Mouse (Mus musculus): ENCODE results near the gene Bub1b. TPM values are rescaled to one million over a fixed set of nuclear protein-coding genes. Genes with fewer than 3 reads are reported as not detected.

Gene Bub1b
- polyA plus RNA-seq, 1 experiment from 2014 or later: 11.8 TPM

DNA sequence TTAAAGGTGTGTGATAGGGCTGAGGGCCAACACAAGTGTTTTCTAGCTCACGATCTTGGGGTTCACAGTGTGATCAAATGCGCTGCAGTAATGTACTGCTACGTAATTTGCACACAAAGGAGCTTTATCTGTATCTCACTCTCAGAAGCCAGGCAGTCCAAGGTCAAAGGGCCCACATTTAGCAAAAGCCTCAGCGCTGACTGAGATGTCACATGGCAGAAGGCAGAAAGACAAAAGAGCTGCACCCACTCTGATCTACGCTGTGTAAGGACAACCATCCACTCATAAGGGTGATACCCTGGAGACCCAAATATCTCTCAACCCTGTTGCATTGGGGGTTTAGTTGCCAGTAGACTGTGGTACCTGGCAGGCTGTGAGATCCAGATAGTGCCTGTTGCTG, 69.2 kb downstream of the Bub1b start:
- no peaks in the 10 kb centered on the region for H3K9me3 ChIP-seq (ENCODE audit: control insufficient read depth, low read length)
- H3K27ac ChIP-seq: no peak overlapping the region
- no peak overlapping the region for H3K4me3 ChIP-seq (replicated peaks; ENCODE audit: low read length)
- peaks cover 30% of the 10 kb centered on the region for H3K4me1 ChIP-seq (replicated peaks; ENCODE audit: control insufficient read depth, insufficient read depth, low read length)
- H3K4me2 ChIP-seq (replicated peaks): no peak overlapping the region
- H3K27me3 ChIP-seq (ENCODE audit: control insufficient read depth, insufficient read depth, low read length): 0 out of 2 replicates have a peak, but pooled peaks cover 5% of the 10 kb centered on the region
- 74% methylated on average over 5 of the region's 5 CpGs for WGBS
- no peak overlapping the region for H3K9ac ChIP-seq
- DNase-seq (ENCODE audit: low spot score): no peak
- H3K36me3 ChIP-seq (replicated peaks; ENCODE audit: control insufficient read depth, insufficient read depth): no peaks in the 10 kb centered on the region
- ATAC-seq (ENCODE audit: low FRiP score): no peak

GRCm38 (mm10) chr2:118669245-118669644, 71.2 kb downstream of the Bub1b start:
- H3K4me3 ChIP-seq (replicated peaks; ENCODE audit: low read length): no peak overlapping the region
- no peaks in the 10 kb centered on the region for H3K9me3 ChIP-seq (ENCODE audit: control insufficient read depth, low read length)
- H3K4me1 ChIP-seq (replicated peaks; ENCODE audit: control insufficient read depth, insufficient read depth, low read length): peaks cover 18% of the 10 kb centered on the region
- H3K9ac ChIP-seq: no peak overlapping the region
- no peak for ATAC-seq (ENCODE audit: low FRiP score)
- no peak overlapping the region for H3K4me2 ChIP-seq (replicated peaks)
- H3K27me3 ChIP-seq (ENCODE audit: control insufficient read depth, insufficient read depth, low read length): peaks cover 26% of the 10 kb centered on the region
- 67% methylated on average over 6 of the region's 6 CpGs for WGBS
- H3K27ac ChIP-seq: no peak overlapping the region
- no peak for DNase-seq (ENCODE audit: low spot score)
- H3K36me3 ChIP-seq (replicated peaks; ENCODE audit: control insufficient read depth, insufficient read depth): no peaks in the 10 kb centered on the region

DNA sequence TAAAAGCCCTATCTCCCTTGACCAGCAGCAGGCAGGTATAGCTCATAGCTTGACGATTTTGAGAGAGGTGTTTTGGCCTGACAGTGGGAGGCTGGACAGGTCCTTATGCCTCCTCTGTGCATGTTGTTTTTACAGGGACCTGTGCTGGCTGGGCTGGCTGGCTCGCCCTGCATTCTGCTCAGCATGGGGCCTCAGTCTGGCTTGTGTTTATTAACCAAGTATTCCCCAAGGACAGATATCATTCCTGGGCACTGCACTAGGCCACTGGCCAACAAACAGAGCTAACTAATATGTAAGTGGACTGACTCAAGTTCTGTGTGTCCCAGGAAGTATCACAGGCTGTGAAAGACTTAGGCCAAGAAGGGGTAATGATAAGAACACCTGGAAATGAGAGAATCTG, 71.8 kb downstream of the Bub1b start:
- Histone ChIP-seq H3K27me3 (ENCODE audit: control insufficient read depth, insufficient read depth, low read length) (peaks cover 31% of the 10 kb centered on the region), H3K27ac (no peak overlapping the region), H3K9me3 (ENCODE audit: control insufficient read depth, low read length) (no peaks in the 10 kb centered on the region), H3K9ac (no peak overlapping the region), H3K36me3 (replicated peaks; ENCODE audit: control insufficient read depth, insufficient read depth) (no peaks in the 10 kb centered on the region), H3K4me2 (replicated peaks) (no peak overlapping the region), H3K4me3 (replicated peaks; ENCODE audit: low read length) (no peak overlapping the region), H3K4me1 (replicated peaks; ENCODE audit: control insufficient read depth, insufficient read depth, low read length) (peaks cover 15% of the 10 kb centered on the region)
- no peak for ATAC-seq (ENCODE audit: low FRiP score)
- 41% methylated on average over 2 of the region's 2 CpGs for WGBS
- DNase-seq (ENCODE audit: low spot score): no peak

DNA sequence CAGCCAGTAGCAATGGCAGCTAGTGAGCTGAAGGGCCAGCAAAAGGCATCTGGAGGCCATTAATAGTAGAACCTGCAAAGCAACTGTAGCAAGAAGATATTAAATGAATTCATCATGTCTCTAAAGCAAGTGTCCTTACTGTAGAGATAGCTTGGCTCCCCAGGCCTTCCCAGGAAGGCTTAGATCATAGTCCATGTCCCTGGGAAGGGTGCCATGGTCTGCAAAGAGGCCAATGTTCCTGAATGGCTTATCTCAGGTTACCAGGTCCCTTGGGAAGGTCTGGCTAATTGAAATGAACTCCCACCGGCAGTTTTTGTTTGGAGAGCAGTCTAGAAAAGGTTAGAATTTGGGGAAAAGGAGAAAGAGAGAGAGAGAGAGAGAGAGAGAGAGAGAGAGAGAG, 73.7 kb downstream of the Bub1b start:
- Histone ChIP-seq H3K36me3 (replicated peaks; ENCODE audit: control insufficient read depth, insufficient read depth) (no peaks in the 10 kb centered on the region), H3K9ac (no peak overlapping the region), H3K27me3 (ENCODE audit: control insufficient read depth, insufficient read depth, low read length) (peaks cover 51% of the 10 kb centered on the region), H3K4me1 (replicated peaks; ENCODE audit: control insufficient read depth, insufficient read depth, low read length) (peaks cover 2% of the 10 kb centered on the region), H3K4me3 (replicated peaks; ENCODE audit: low read length) (no peak overlapping the region), H3K27ac (no peak overlapping the region), H3K4me2 (replicated peaks) (no peak overlapping the region), H3K9me3 (ENCODE audit: control insufficient read depth, low read length) (no peaks in the 10 kb centered on the region)
- DNase-seq (ENCODE audit: low spot score) (no peak), ATAC-seq (ENCODE audit: low FRiP score) (no peak)
- WGBS: 81% methylated on average over 1 of the region's 1 CpGs

DNA sequence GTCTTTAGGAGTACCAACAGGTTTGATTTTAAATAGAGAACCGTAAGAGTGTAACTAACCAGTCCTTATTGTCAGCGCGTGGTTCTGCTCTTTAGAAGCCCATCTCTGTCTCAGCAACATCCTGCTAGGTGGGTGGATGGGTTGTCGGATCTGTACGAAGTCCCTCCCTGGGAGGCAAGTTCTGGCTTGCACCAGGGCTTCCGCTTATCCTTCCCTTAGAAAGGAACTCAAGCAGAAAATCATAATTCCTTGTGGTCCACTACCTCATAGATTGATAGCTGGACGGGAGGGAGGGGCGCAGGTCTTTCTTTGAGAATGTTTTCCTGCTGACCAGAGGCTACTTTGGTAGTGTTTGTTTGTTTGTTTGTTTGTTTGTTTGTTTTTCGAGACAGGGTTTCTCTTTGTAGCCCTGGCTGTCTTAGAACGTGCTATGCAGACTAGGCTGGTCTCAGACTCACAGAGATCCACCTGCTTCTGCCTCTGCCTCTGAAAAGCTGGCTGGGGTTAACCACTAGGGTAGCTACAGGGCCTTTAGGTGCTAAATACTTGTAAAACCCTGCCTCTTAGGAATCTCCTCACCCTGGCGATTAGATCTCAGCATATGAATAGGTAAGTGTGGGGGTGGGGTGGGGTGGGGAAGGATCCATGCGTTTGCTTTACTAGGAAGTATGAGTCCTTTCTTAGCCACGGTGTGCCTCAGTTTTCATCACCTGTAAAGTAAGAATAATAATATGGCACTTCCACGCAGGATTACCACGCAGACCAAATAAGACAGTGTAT, 75.9 kb downstream of the Bub1b start:
- H3K27me3 ChIP-seq (ENCODE audit: control insufficient read depth, insufficient read depth, low read length): peaks cover 71% of the 10 kb centered on the region
- DNase-seq (ENCODE audit: low spot score) (no peak), ATAC-seq (ENCODE audit: low FRiP score) (no peak)
- no peaks in the 10 kb centered on the region for H3K36me3 ChIP-seq (replicated peaks; ENCODE audit: control insufficient read depth, insufficient read depth)
- H3K9ac ChIP-seq: no peak overlapping the region
- H3K4me2 ChIP-seq (replicated peaks): no peak overlapping the region
- H3K4me1 ChIP-seq (replicated peaks; ENCODE audit: control insufficient read depth, insufficient read depth, low read length): peaks cover 15% of the 10 kb centered on the region; the same call in 1 of the 2 replicates
- no peak overlapping the region for H3K27ac ChIP-seq
- no peak overlapping the region for H3K4me3 ChIP-seq (replicated peaks; ENCODE audit: low read length)
- WGBS: 28% methylated on average over 15 of the region's 15 CpGs
- H3K9me3 ChIP-seq (ENCODE audit: control insufficient read depth, low read length): no peaks in the 10 kb centered on the region

DNA sequence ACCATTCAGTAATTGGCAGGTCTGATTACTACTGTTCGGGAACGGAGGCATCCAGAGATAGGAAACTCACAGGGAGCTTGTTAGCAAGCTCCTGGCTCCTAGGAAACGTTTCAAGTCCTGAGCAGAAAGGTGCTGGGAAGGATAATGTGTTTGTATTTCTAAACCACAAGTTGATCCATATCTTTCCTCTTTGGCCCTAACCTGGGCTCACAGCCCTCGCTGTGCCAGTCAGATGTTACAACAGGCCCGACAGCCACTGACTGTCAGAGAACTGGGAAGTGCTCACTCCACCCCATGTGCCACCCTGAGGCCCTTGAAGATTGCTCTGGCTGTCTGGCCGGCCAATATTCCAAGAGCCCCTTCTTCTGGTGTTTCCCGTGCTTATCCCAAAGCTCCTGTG, 76.5 kb downstream of the Bub1b start:
- Histone ChIP-seq H3K4me2 (replicated peaks) (no peak overlapping the region), H3K9ac (no peak overlapping the region), H3K4me3 (replicated peaks; ENCODE audit: low read length) (no peak overlapping the region), H3K27me3 (ENCODE audit: control insufficient read depth, insufficient read depth, low read length) (peaks cover 77% of the 10 kb centered on the region), H3K9me3 (ENCODE audit: control insufficient read depth, low read length) (no peaks in the 10 kb centered on the region), H3K27ac (no peak overlapping the region), H3K4me1 (replicated peaks; ENCODE audit: control insufficient read depth, insufficient read depth, low read length) (peaks cover 15% of the 10 kb centered on the region; the same call in 1 of the 2 replicates), H3K36me3 (replicated peaks; ENCODE audit: control insufficient read depth, insufficient read depth) (no peaks in the 10 kb centered on the region; the same call in 1 of the 2 replicates)
- no peak for ATAC-seq (ENCODE audit: low FRiP score)
- 23% methylated on average over 7 of the region's 7 CpGs for WGBS
- DNase-seq (ENCODE audit: low spot score): no peak

GRCm38 (mm10) chr2:118676839-118677741, 79.1 kb downstream of the Bub1b start:
- Histone ChIP-seq H3K27me3 (ENCODE audit: control insufficient read depth, insufficient read depth, low read length) (peaks cover 73% of the 10 kb centered on the region), H3K4me2 (replicated peaks) (peak overlapping the region; percentile 91), H3K9ac (peak overlapping the region; percentile 65), H3K4me1 (replicated peaks; ENCODE audit: control insufficient read depth, insufficient read depth, low read length) (peaks cover 15% of the 10 kb centered on the region; the same call in 1 of the 2 replicates), H3K4me3 (replicated peaks; ENCODE audit: low read length) (peak overlapping the region; percentile 44), H3K36me3 (replicated peaks; ENCODE audit: control insufficient read depth, insufficient read depth) (no peaks in the 10 kb centered on the region; the same call in 1 of the 2 replicates), H3K9me3 (ENCODE audit: control insufficient read depth, low read length) (no peaks in the 10 kb centered on the region), H3K27ac (no peak overlapping the region)
- 1% methylated on average over 89 of the region's 89 CpGs for whole genome bisulfite sequencing
- ATAC-seq (ENCODE audit: low FRiP score) (peak; percentile 56), DNase-seq (ENCODE audit: low spot score) (no peak)

DNA sequence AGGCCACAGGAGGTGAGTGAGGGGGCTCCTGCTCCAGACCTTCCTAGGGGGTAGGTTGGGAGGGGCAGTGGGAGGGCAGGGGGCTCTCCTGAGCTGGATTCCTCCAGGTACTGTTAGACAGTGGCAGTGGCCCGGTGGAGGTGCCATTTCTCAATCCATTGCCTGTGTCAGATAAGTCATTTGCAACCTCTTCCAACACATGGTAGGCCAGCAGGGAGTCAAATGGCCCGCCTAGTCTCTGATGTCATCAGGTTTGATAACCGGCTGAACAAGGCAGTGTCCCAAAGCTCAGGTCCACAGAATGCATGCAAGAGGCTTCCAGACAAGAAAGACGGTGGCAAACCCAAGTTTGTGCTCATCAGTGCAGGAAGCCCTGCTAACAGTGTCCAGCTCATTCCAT, 79.8 kb downstream of the Bub1b start:
- ATAC-seq (ENCODE audit: low FRiP score) (no peak), DNase-seq (ENCODE audit: low spot score) (no peak)
- 14% methylated on average over 4 of the region's 4 CpGs for WGBS
- no peaks in the 10 kb centered on the region for H3K9me3 ChIP-seq (ENCODE audit: control insufficient read depth, low read length)
- H3K4me1 ChIP-seq (replicated peaks; ENCODE audit: control insufficient read depth, insufficient read depth, low read length): peaks cover 15% of the 10 kb centered on the region; the same call in 1 of the 2 replicates
- H3K36me3 ChIP-seq (replicated peaks; ENCODE audit: control insufficient read depth, insufficient read depth): no peaks in the 10 kb centered on the region; the same call in 1 of the 2 replicates
- peaks cover 66% of the 10 kb centered on the region for H3K27me3 ChIP-seq (ENCODE audit: control insufficient read depth, insufficient read depth, low read length)
- no peak overlapping the region for H3K27ac ChIP-seq
- peak overlapping the region; percentile 44 for H3K4me3 ChIP-seq (replicated peaks; ENCODE audit: low read length)
- H3K9ac ChIP-seq: 0 out of 2 replicates have a peak overlapping the region, but pooled peaks have one; percentile 65
- peak overlapping the region; percentile 91 for H3K4me2 ChIP-seq (replicated peaks)

- Histone ChIP-seq H3K9me3 (ENCODE audit: control insufficient read depth, low read length) (no peaks in the 10 kb centered on the region), H3K4me3 (replicated peaks; ENCODE audit: low read length) (no peak overlapping the region), H3K36me3 (replicated peaks; ENCODE audit: control insufficient read depth, insufficient read depth) (no peaks in the 10 kb centered on the region; the same call in 1 of the 2 replicates), H3K4me2 (replicated peaks) (no peak overlapping the region), H3K27me3 (ENCODE audit: control insufficient read depth, insufficient read depth, low read length) (peaks cover 49% of the 10 kb centered on the region), H3K9ac (no peak overlapping the region), H3K27ac (no peak overlapping the region), H3K4me1 (replicated peaks; ENCODE audit: control insufficient read depth, insufficient read depth, low read length) (peaks cover 15% of the 10 kb centered on the region; the same call in 1 of the 2 replicates)
- ATAC-seq (ENCODE audit: low FRiP score) (no peak), DNase-seq (ENCODE audit: low spot score) (no peak)
- WGBS: 71% methylated on average over 3 of the region's 3 CpGs
Observed at GRCm38 (mm10) chr2:118679577-118679976, 81.6 kb downstream of the Bub1b start.

Data from hindbrain, embryonic 14.5 days (tissue).